Mouse (Mus musculus) thymus, adult 2 months (tissue): ENCODE measurements around the gene Add3.

ENCODE experiments used
- CTCF ChIP-seq: fragments of 200-500 bp; IDR thresholded peaks from 2 replicates; pipeline ENCODE4 v1.5.1; 2012; ENCODE audit warnings: mild to moderate bottlenecking, control low read depth, low read length, moderate library complexity, borderline replicate concordance; ENCODE audit not compliant: control insufficient read depth, poor library complexity, insufficient read depth; ENCODE audit errors: extremely low read depth
- POLR2A ChIP-seq: fragments of 200-500 bp; IDR thresholded peaks from 2 replicates; pipeline ENCODE4 v1.6.1; 2012; ENCODE audit warnings: mild to moderate bottlenecking, low read length, control low read depth, moderate library complexity; ENCODE audit not compliant: control insufficient read depth, poor library complexity, insufficient read depth; ENCODE audit errors: extremely low read depth

GRCm38 (mm10) chr19:53219305-53219704, 79.1 kb downstream of the Add3 start:
- no peak for TF ChIP-seq CTCF
- no peak for TF ChIP-seq POLR2A
